Mouse (Mus musculus): ENCODE measurements at regions not wholly inside any gene's neighbourhood (a gene's known extent, or its start where the extent isn't known, plus 50 kb on each side); places are given as distances from the start of the nearest gene placed in this dataset.
A peak's percentile ranks its signal among the peaks of the same experiment; 100 is the strongest.

DNA sequence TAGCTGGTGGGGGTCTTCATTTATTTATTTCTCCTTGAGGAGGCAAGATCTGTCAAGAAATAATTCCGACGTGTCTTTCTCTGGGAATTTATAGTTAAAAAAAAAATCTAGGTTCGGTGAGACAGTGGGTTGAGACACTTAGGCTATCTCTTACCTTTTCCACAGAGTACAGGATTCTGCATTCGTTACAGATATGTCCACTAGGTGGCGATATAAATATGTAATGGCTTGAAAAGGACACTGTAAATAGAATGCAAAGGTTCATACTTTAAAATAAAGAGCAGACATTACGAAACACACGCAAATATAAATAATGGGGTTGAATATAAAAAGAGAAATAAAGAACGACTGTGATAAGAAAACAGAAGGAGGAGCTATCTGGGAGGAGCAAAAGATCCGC lies 517.5 kb downstream of the Cps1 start:
- peak; percentile 34 for DNase-seq (ENCODE audit: low spot score)

DNA sequence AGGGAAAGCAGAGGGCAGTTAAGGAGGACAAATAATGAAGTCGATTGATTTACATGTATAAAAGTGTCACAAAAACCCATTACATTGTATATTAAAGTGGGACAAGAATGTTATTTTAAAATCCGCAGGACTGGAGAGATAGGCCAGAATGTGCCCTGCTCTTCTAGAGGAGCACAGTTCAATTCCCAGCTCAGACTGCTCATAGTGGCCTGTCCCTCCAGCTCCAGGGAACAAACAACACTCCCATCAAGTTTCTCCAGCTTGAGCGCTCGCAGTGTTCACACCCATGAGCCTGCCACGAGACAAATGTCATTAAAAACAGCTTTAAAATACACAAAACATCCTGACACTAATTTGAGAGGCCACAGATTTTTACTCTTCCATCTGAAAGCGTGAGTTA lies 517.9 kb downstream of the Cps1 start:
- no peak for DNase-seq (ENCODE audit: low spot score)

DNA sequence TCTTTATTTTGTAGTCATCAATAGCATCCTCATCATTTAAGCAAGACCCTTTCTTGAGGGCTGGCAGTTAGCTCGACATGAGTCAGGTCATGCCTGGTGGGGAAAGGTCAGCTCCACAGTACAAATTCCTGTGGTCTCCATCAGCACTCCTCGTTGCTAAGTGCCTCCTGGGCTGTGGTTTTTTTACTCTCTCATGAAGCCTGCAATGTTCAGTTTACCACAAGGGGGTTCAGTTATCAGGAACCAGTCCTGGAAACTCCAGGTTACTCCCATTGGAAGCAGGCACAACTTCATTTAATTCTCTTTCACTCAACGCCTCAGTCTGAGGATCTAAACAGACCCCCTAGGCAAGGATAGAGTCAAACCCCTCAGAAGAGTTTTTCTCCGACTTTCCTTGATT lies 520.8 kb downstream of the Cps1 start:
- DNase-seq (ENCODE audit: low spot score) = no peak

All from MN1 (cell line).